Mouse (Mus musculus) embryo, embryonic 11 days (tissue): ENCODE measurements around the gene Mctp2.

Experiments used
- DNase-seq: peaks from one replicate; pipeline ENCODE4 v3.0.0-alpha.2; 2015

Mctp2 gene

DNA sequence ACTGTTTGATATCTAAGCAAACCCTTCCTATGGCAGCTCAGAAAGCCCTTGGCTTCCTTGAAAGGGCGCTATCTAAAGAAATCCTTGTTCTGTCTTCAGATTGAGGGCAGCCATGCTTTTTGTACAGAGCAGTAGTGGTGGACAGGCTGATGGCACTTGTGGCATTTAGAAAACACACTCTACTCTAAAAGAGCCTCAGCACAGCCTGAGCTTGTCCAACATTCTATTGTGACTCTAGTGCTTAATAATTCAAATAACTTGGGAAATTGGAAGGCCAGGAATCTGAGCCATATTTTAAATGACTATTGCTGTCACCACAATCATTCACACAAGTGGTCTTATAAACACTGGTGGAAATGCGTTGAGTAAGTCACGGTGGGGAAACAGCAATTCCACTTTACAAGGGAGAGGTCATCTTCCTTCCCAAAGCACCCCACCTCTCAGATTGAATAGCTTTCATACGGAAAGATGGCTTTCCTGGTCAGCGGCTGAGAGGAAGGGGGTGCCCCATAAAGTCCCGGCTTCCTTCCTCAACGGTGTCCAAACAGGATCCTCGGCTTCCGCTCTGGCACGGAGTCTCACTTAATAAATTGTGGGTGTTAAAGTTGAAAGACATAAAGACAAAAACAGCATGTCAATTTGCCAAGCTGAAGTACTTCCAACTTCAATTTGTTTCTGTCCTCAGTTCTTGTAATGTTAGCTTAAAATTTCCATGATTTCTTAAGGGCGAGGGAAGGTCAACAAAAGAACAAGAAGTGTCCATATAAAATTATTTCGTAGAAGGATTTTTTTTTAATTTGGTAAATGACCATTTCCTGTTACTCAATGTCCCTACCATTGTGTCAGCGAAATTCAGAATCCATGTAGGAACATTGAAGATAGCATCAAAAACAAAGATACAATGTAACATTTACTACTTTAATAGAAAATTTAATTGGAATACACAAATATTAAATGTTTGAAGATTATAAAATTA is 140.4 kb downstream of the Mctp2 start:
- no peak for DNase-seq

- DNase-seq: no peak
Measured at GRCm38 (mm10) chr7:72162256-72162655, 144.2 kb downstream of the Mctp2 start.

DNA sequence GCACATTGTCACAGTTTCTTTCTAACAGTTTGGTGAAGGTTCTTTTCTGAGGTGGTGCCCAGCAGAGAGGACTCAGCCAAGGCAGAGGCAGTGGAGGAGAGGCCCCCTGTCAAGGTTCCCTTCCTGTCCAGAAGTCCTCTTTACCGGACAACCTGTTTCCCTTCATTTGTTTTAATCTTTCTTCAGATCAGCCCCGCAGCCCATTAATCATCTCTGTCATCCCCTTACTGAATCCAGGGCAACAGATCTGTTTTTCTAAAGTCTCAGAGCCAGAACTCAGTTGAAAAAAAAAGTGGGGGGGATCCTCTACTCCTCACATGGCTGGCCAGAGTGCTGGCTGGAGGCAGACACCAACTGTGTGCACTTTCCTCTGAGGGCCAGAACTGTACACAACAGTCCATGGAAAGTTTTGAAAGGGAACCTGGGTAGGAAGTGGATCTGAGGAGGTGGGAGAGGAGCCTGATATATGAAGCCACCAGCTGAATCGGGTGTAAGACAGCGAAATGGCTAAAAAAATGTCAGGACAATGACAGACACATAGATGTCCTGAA is 146.8 kb downstream of the Mctp2 start:
- peak; percentile 39 for DNase-seq

GRCm38 (mm10) chr7:72150799-72151708 is 155.4 kb downstream of the Mctp2 start:
- no peak for DNase-seq

DNA sequence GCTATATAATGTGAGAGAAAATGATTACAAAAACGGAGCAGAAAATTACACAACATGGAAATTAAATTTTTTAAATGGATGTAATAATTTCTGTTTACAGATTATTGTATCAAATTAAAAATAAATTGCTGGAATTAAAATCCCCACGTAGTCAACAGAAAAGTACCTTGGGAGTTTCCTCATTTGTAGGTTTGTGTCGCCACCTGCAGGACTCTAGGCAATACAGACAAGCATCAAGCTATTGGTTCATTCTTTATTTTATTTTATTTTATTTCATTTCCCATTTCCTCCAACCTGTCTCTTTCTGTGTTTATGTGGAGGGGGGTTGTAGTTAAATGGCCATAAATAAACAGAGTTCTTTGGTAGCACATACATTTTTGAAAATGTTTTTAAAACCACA is 157.3 kb downstream of the Mctp2 start:
- peak; percentile 67 for DNase-seq

DNA sequence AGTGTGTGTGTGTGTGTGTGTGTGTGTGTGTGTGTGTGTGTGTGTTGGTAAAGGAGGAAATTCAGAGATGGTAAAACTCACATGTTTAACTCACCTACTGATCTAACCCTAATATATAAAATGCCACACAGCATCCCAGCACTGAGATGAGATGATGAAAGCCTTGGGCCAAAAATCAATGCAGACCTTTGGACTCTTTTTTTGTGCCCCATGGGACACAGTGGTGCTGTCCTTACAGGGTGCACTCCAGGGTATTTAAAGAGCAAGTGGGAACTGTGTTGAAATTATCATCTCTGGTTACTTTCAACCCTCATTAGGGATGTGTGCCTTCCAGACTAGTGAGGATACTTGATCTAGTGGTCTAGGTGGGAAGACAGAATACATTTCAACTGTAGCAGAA is 159.6 kb downstream of the Mctp2 start:
- DNase-seq: no peak

- no peak for DNase-seq
Measured at GRCm38 (mm10) chr7:72145726-72146520, 160.5 kb downstream of the Mctp2 start.

GRCm38 (mm10) chr7:72138701-72139100 is 167.7 kb downstream of the Mctp2 start:
- no peak for DNase-seq

GRCm38 (mm10) chr7:72120986-72121385 is 185.4 kb downstream of the Mctp2 start:
- DNase-seq: no peak

- DNase-seq: no peak
Measured at GRCm38 (mm10) chr7:72119713-72120112, 186.7 kb downstream of the Mctp2 start.

GRCm38 (mm10) chr7:72117376-72118077 is 188.9 kb downstream of the Mctp2 start:
- no peak for DNase-seq

DNA sequence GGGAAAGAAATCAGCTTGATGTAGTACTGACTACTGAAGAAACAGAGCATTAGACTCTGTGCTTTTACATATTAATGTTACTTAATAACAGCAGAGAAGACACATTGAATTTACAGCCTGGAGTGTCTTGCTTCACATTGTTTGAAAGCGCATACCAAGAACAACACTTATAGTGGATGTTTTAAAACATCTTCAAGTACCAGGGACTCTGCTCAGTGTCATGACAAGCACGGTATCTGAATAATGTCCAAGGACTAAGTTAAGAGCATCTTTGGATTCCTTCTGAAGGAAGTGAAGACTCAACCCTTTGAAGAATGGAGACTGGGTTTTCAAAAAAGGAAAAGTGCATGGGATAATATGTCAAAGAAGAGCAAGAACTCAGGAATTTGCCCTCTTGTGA is 191.3 kb downstream of the Mctp2 start:
- DNase-seq: no peak

GRCm38 (mm10) chr7:72110578-72110977 is 195.8 kb downstream of the Mctp2 start:
- no peak for DNase-seq

GRCm38 (mm10) chr7:72108639-72109399 is 197.6 kb downstream of the Mctp2 start:
- DNase-seq: no peak

DNA sequence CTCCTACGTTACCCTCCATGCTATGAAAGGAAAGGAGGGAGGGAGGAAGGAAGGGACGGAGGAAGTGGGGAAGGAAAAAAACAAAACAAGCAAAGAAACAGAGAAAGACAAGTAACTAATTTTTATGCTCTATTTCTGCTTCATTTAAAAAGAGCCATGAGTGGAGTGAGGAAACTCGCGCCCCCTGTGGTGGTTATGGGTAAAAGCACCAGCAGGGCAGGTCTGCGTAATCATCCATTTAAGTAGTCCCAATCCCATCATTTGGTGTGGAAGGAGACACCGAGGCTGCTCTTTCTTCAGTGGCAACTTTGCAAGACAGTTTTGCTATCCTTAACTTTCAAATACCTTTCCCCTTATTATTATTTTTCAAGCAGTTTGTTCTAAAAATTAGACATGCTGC is 202.2 kb downstream of the Mctp2 start:
- DNase-seq: peak; percentile 21

DNA sequence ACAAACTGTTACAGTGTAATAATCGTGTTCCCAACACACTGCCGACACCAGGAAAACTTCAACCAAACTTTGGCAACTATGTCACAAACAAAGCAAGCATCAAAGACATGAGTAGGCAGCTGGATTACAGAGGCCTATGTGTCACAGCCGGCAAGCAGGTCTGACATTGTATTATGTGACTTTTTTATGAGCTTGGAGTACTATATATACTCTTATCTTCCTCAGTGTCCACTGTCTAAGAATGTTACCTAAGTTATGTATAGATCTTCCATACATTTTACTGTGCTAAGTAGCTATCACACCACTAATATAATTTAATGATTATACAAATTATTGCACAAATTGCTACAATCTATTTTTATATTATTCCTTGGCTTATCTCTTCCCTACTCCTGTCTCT is 202.8 kb downstream of the Mctp2 start:
- no peak for DNase-seq

- no peak for DNase-seq
Measured at GRCm38 (mm10) chr7:72100683-72101082, 205.7 kb downstream of the Mctp2 start.

- no peak for DNase-seq
Measured at GRCm38 (mm10) chr7:72098603-72099002, 207.8 kb downstream of the Mctp2 start.

- no peak for DNase-seq
Measured at GRCm38 (mm10) chr7:72096973-72097372, 209.4 kb downstream of the Mctp2 start.

GRCm38 (mm10) chr7:72096433-72096832 is 210.0 kb downstream of the Mctp2 start:
- DNase-seq: peak; percentile 32
